Mouse (Mus musculus) CH12.LX (cell line): ENCODE data around the gene Sae1. TPM values are rescaled to one million over a fixed set of nuclear protein-coding genes. Genes with fewer than 3 reads are reported as not detected.

Experiments used
- DNase-seq: peaks from one replicate; pipeline ENCODE4 v3.0.0-alpha.2; 2013; ENCODE audit errors: extremely low read depth
- H3K27ac ChIP-seq: 2 replicates; pipeline ENCODE4 v1.5.1; 2012; ENCODE audit warnings: low read depth, mild to moderate bottlenecking, control low read depth, moderate library complexity; ENCODE audit not compliant: insufficient read depth
- H3K27me3 ChIP-seq: replicated peaks from 2 replicates; pipeline ENCODE3; 2012; ENCODE audit warnings: inconsistent platforms
- H3K36me3 ChIP-seq, 2 experiments: replicated peaks in 1 of 2; 2 replicates each; pipeline versions ENCODE3 to v1.6.1; 2012; ENCODE audit warnings: inconsistent platforms in 1 of 2, low read length in 1 of 2, mild to moderate bottlenecking in 1 of 2, mixed read lengths in 1 of 2, moderate library complexity in 1 of 2; ENCODE audit not compliant: control insufficient read depth in 1 of 2, insufficient read depth in 1 of 2
- H3K4me1 ChIP-seq, 2 experiments: 2 replicates each; pipeline ENCODE4 v1.6.1; 2012; ENCODE audit warnings: inconsistent platforms in 1 of 2, moderate library complexity in 1 of 2; ENCODE audit not compliant: insufficient read depth in 2 of 2, control insufficient read depth in 1 of 2
- H3K4me2 ChIP-seq: 2 replicates; pipeline ENCODE4 v1.6.1; 2012; ENCODE audit warnings: low read depth, mild to moderate bottlenecking, control low read depth; ENCODE audit not compliant: poor library complexity, insufficient read depth, severe bottlenecking
- H3K4me3 ChIP-seq, 3 experiments: fragments of 150-350 bp in 1 of 3; sonication (generic) in 1 of 3; replicated peaks in 1 of 3; 2 replicates each; pipeline versions ENCODE3 to v1.5.1; 2011 to 2012; ENCODE audit warnings: low read depth in 2 of 3, low read length in 2 of 3, mild to moderate bottlenecking in 2 of 3, moderate library complexity in 2 of 3, control low read depth in 1 of 3, improper control_type of control experiment in 1 of 3, inconsistent platforms in 1 of 3, mixed read lengths in 1 of 3; ENCODE audit not compliant: poor library complexity in 1 of 3
- H3K79me2 ChIP-seq: replicated peaks from 2 replicates; pipeline ENCODE4 v1.6.1; 2012; ENCODE audit warnings: mild to moderate bottlenecking, moderate library complexity; ENCODE audit not compliant: control insufficient read depth, poor library complexity, insufficient read depth, severe bottlenecking; ENCODE audit errors: extremely low read depth
- H3K9ac ChIP-seq: 2 replicates; pipeline ENCODE4 v1.6.1; 2012; ENCODE audit warnings: low read depth, mild to moderate bottlenecking, control low read depth, moderate library complexity; ENCODE audit not compliant: insufficient read depth
- H3K9me3 ChIP-seq: replicated peaks from 2 replicates; pipeline ENCODE3; 2012; ENCODE audit warnings: low read length, inconsistent platforms, mixed read lengths
- BHLHE40 ChIP-seq: IDR thresholded peaks from 2 replicates; pipeline ENCODE4 v1.6.1; 2011; ENCODE audit warnings: mild to moderate bottlenecking, low read depth, low read length, improper control_type of control experiment
- CHD1 ChIP-seq: IDR thresholded peaks from 2 replicates; pipeline ENCODE4 v1.6.1; 2012; ENCODE audit warnings: low read depth, low read length, improper control_type of control experiment, inconsistent platforms
- CHD2 ChIP-seq: IDR thresholded peaks from 2 replicates; pipeline ENCODE4 v1.6.1; 2011; ENCODE audit warnings: low read length, improper control_type of control experiment
- CTCF ChIP-seq, 2 experiments: IDR thresholded peaks in 1 of 2; conservative IDR thresholded peaks in 1 of 2; 2 replicates each; pipeline ENCODE4 v1.5.1; 2011 to 2012; ENCODE audit warnings: low read depth in 2 of 2, low read length in 2 of 2, improper control_type of control experiment in 1 of 2, inconsistent platforms in 1 of 2, mild to moderate bottlenecking in 1 of 2, moderate library complexity in 1 of 2
- ELF1 ChIP-seq: IDR thresholded peaks from 2 replicates; pipeline ENCODE4 v1.6.1; 2014; ENCODE audit warnings: low read depth, mild to moderate bottlenecking, inconsistent platforms, low read length, improper control_type of control experiment
- EP300 ChIP-seq: IDR thresholded peaks from 2 replicates; pipeline ENCODE4 v1.6.1; 2011; ENCODE audit warnings: low read length, improper control_type of control experiment
- GABPA ChIP-seq: IDR thresholded peaks from 2 replicates; pipeline ENCODE4 v1.6.1; 2012; ENCODE audit warnings: low read depth, low read length, improper control_type of control experiment, inconsistent platforms; ENCODE audit not compliant: insufficient replicate concordance
- HCFC1 ChIP-seq: IDR thresholded peaks from 2 replicates; pipeline ENCODE4 v1.6.1; 2012; ENCODE audit warnings: low read depth, mild to moderate bottlenecking, inconsistent platforms, low read length, improper control_type of control experiment
- MAX ChIP-seq: IDR thresholded peaks from 2 replicates; pipeline ENCODE4 v1.6.1; 2011; ENCODE audit warnings: low read length, improper control_type of control experiment
- MXI1 ChIP-seq: IDR thresholded peaks from 2 replicates; pipeline ENCODE4 v1.6.1; 2011; ENCODE audit warnings: mild to moderate bottlenecking, low read depth, low read length, improper control_type of control experiment
- PAX5 ChIP-seq: IDR thresholded peaks from 2 replicates; pipeline ENCODE4 v1.6.1; 2012; ENCODE audit warnings: low read length, inconsistent platforms, mixed read lengths
- POLR2A ChIP-seq: IDR thresholded peaks from 2 replicates; pipeline ENCODE4 v1.6.1; 2011; ENCODE audit warnings: low read depth, mild to moderate bottlenecking, improper control_type of control experiment, low read length
- POLR2AphosphoS2 ChIP-seq: IDR thresholded peaks from 2 replicates; pipeline ENCODE4 v1.6.1; 2011; ENCODE audit warnings: low read depth, low read length, improper control_type of control experiment
- RAD21 ChIP-seq: IDR thresholded peaks from 2 replicates; pipeline ENCODE4 v1.6.1; 2011; ENCODE audit warnings: low read depth, mild to moderate bottlenecking, low read length, improper control_type of control experiment, moderate library complexity
- SIN3A ChIP-seq: IDR thresholded peaks from 2 replicates; pipeline ENCODE4 v1.6.1; 2012; ENCODE audit warnings: low read length, improper control_type of control experiment, inconsistent platforms
- SMC3 ChIP-seq: IDR thresholded peaks from 2 replicates; pipeline ENCODE4 v1.6.1; 2011; ENCODE audit warnings: low read depth, low read length, improper control_type of control experiment
- TBP ChIP-seq: conservative IDR thresholded peaks from 2 replicates; pipeline ENCODE4 v1.6.1; 2011; ENCODE audit warnings: low read depth, low read length, improper control_type of control experiment
- TCF12 ChIP-seq: IDR thresholded peaks from 2 replicates; pipeline ENCODE4 v1.6.1; 2014; ENCODE audit warnings: low read depth, mild to moderate bottlenecking, inconsistent platforms, low read length, improper control_type of control experiment
- UBTF ChIP-seq: IDR thresholded peaks from 2 replicates; pipeline ENCODE4 v1.6.1; 2012; ENCODE audit warnings: low read depth, mild to moderate bottlenecking, inconsistent platforms, low read length, improper control_type of control experiment, moderate library complexity
- USF1 ChIP-seq: IDR thresholded peaks from 2 replicates; pipeline ENCODE4 v1.6.1; 2014; ENCODE audit warnings: low read depth, mild to moderate bottlenecking, inconsistent platforms, low read length, improper control_type of control experiment
- ZC3H11A ChIP-seq: IDR thresholded peaks from 2 replicates; pipeline ENCODE4 v1.6.1; 2012; ENCODE audit warnings: low read depth, mild to moderate bottlenecking, inconsistent platforms, low read length, improper control_type of control experiment
- ZNF384 ChIP-seq: IDR thresholded peaks from 2 replicates; pipeline ENCODE4 v1.6.1; 2012; ENCODE audit warnings: low read depth, low read length, improper control_type of control experiment, inconsistent platforms
- dilution Hi-C: fragments of 300-500 bp; cut with MboI; formaldehyde crosslinking; loops from 2 replicates; pipeline ENCODE4 v1.14.3; 2020; ENCODE audit warnings: low sequenced_read_pairs; ENCODE audit not compliant: extremely low pct_unique_long_range_greater_than_20kb, extremely low pct_ligation_motif_present
- in situ Hi-C: fragments of 300-500 bp; cut with MboI; formaldehyde crosslinking; loops from 3 replicates; pipeline ENCODE4 v1.14.3; 2019; ENCODE audit warnings: low sequenced_read_pairs, low pct_ligation_motif_present, low pct_unique_long_range_greater_than_20kb, mixed read lengths
- polyA plus RNA-seq: library from polyadenylated mRNA; unstranded; fragments of >175 nt; gene quantifications from 2 replicates; pipeline ENCODE4 v1.2.1, GENCODE M21; 2012; ENCODE audit warnings: low read depth; ENCODE audit not compliant: insufficient read length
- total RNA-seq, 2 experiments: library from RNA; depleted of rRNA; stranded (reverse); fragments of 300-350 nt in 1 of 2; fragments of >200 nt in 1 of 2; gene quantifications; 2 replicates each; pipeline ENCODE4 v1.2.3; 2012 to 2014

Gene Sae1
- total and polyA plus RNA-seq, 3 experiments, result 146 to 271 (median 160) TPM

- H3K4me2 ChIP-seq, result peak overlapping the region; percentile 39; the same call in 1 of the 2 replicates
- H3K27ac ChIP-seq, result peak overlapping the region; percentile 67
- H3K79me2 ChIP-seq, result no peaks in the 10 kb centered on the region
- dilution Hi-C loops, result no loop called here
- TF ChIP-seq UBTF (no peak), HCFC1 (no peak), TCF12 (no peak), ZNF384 (peak; percentile 63), SMC3 (peak; percentile 76), PAX5 (no peak), USF1 (no peak), MAX (no peak), RAD21 (peak; percentile 84), ZC3H11A (peak; percentile 39), TBP (0 out of 2 replicates have a peak, but pooled peaks have one; percentile 49), CTCF (conservative IDR thresholded peaks at IDR 0.05 in 1 of 2, IDR thresholded peaks at IDR 0.05 in 1 of 2; ENCODE audit: low read depth in 2 of 2, low read length in 2 of 2) (peak in 1 of 2 experiments; percentile 85; a peak in 2 of 4 replicates)
- TF ChIP-seq, all 38 proteins: peak for 6
- no peaks in the 10 kb centered on the region for H3K27me3 ChIP-seq
- H3K36me3 ChIP-seq, result no peaks in the 10 kb centered on the region
- peak; percentile 78 for DNase-seq
- peak overlapping the region in 2 of 3 experiments; percentile 20 to 54 for H3K4me3 ChIP-seq
- H3K9me3 ChIP-seq, result no peaks in the 10 kb centered on the region
- in situ Hi-C loops, result loop anchor here (5.0 kb wide), 1 partner anchor 33 kb away; no protein-coding TSS in a partner anchor
- H3K4me1 ChIP-seq, result peaks cover 16 to 27% of the 10 kb centered on the region in 2 experiments
- peak overlapping the region; percentile 82 for H3K9ac ChIP-seq
Observed at GRCm38 (mm10) chr7:16294346-16294745, 93.3 kb downstream of the Sae1 start.

- H3K36me3 ChIP-seq, result peaks cover 17 to 20% of the 10 kb centered on the region in 2 experiments
- peaks cover 12% of the 10 kb centered on the region for H3K79me2 ChIP-seq
- H3K9ac ChIP-seq, result no peak overlapping the region
- H3K27me3 ChIP-seq, result no peaks in the 10 kb centered on the region
- no peak overlapping the region for H3K4me3 ChIP-seq
- H3K4me2 ChIP-seq, result no peak overlapping the region
- in situ Hi-C loops (no loop called here), dilution Hi-C loops (no loop called here)
- H3K27ac ChIP-seq, result no peak overlapping the region
- DNase-seq, result no peak
- no peak for TF ChIP-seq SIN3A
- TF ChIP-seq POLR2A, result no peak
- TF ChIP-seq UBTF, result no peak
- no peak for TF ChIP-seq TBP
- TF ChIP-seq MXI1, result no peak
- no peak for TF ChIP-seq BHLHE40
- TF ChIP-seq GABPA, result no peak
- TF ChIP-seq EP300, result no peak
- TF ChIP-seq CHD2, result no peak
- TF ChIP-seq POLR2AphosphoS2, result no peak
- no peak for TF ChIP-seq ELF1
- TF ChIP-seq HCFC1, result no peak
- TF ChIP-seq CHD1, result no peak
- peaks cover 0 to 14% of the 10 kb centered on the region in 2 experiments; a peak in 2 of 4 replicates for H3K4me1 ChIP-seq
- no peaks in the 10 kb centered on the region for H3K9me3 ChIP-seq
Observed at GRCm38 (mm10) chr7:16287791-16288190, 99.8 kb downstream of the Sae1 start.
